Mouse (Mus musculus) lung, embryonic 14.5 days (tissue): ENCODE measurements around the gene Smarca4. TPM values are rescaled to one million over a fixed set of nuclear protein-coding genes. Genes with fewer than 3 reads are reported as not detected.

Source experiments
- ATAC-seq: fragments of 200-750 bp; cut with Nextera tagmentation; 2 replicates; pipeline ENCODE4 v1.8.0; 2017; ENCODE audit warnings: mild to moderate bottlenecking, moderate TSS enrichment, moderate library complexity; ENCODE audit not compliant: insufficient read depth
- DNase-seq: peaks from one replicate; pipeline ENCODE4 v3.0.0-alpha.2; 2015
- H3K27ac ChIP-seq: fragments of 300-500 bp; sonication (generic); 2 replicates; pipeline ENCODE4 v1.5.1; 2014; ENCODE audit warnings: low read depth, mild to moderate bottlenecking, moderate library complexity
- H3K27me3 ChIP-seq: fragments of 300-500 bp; sonication (generic); 2 replicates; pipeline ENCODE4 v1.6.1; 2014; ENCODE audit warnings: low read length, control low read depth; ENCODE audit not compliant: insufficient read depth
- H3K36me3 ChIP-seq: fragments of 300-500 bp; sonication (generic); 2 replicates; pipeline ENCODE4 v1.6.1; 2014; ENCODE audit warnings: control low read depth; ENCODE audit not compliant: insufficient read depth
- H3K4me1 ChIP-seq: fragments of 300-500 bp; sonication (generic); 2 replicates; pipeline ENCODE4 v1.6.1; 2014; ENCODE audit warnings: antibody characterized with exemption, control low read depth; ENCODE audit not compliant: insufficient read depth
- H3K4me2 ChIP-seq: fragments of 300-500 bp; sonication (generic); 2 replicates; pipeline ENCODE4 v1.6.1; 2014; ENCODE audit warnings: mild to moderate bottlenecking
- H3K4me3 ChIP-seq: fragments of 300-500 bp; sonication (generic); 2 replicates; pipeline ENCODE4 v1.5.1; 2014; ENCODE audit warnings: low read depth, low read length
- H3K9ac ChIP-seq: fragments of 300-500 bp; sonication (generic); 2 replicates; pipeline ENCODE4 v1.6.1; 2014
- H3K9me3 ChIP-seq: fragments of 300-500 bp; sonication (generic); 2 replicates; pipeline ENCODE4 v1.6.1; 2016; ENCODE audit warnings: low read depth, low read length, control low read depth
- CTCF ChIP-seq: IDR thresholded peaks from 2 replicates; pipeline ENCODE4 v1.5.1; 2016; ENCODE audit warnings: antibody characterized with exemption, low read depth
- WGBS: fragments of 180-500 bp; shearing (Covaris S2); extraction: QIAGEN DNeasy Blood & Tissue Kit; methylation state at CpG from one replicate; pipeline ENCODE4 v1.1.7; 2014; 5-methylcytosine and 5-hydroxymethylcytosine counted together
- polyA plus RNA-seq: library from polyadenylated mRNA; unstranded; fragments of >200 nt; fragmentation: Nextera tagmentation; extraction: Ambion mirVana; gene quantifications from 2 replicates; pipeline ENCODE4 v1.2.1, GENCODE M21; 2014

The Smarca4 gene
- polyA plus RNA-seq, 1 experiment from 2014 or later: 114 TPM

GRCm38 (mm10) chr9:21578226-21578625 lies 37.7 kb upstream of the Smarca4 start:
- H3K4me2 ChIP-seq: no peak overlapping the region
- no peak for DNase-seq
- H3K36me3 ChIP-seq: peaks cover 95% of the 10 kb centered on the region
- WGBS: 75% methylated on average over 3 of the region's 3 CpGs
- H3K4me1 ChIP-seq: no peaks in the 10 kb centered on the region
- H3K27me3 ChIP-seq: no peaks in the 10 kb centered on the region
- H3K4me3 ChIP-seq: no peak overlapping the region
- no peak for TF ChIP-seq CTCF
- H3K9ac ChIP-seq: no peak overlapping the region
- H3K27ac ChIP-seq: no peak overlapping the region
- ATAC-seq: no peak
- H3K9me3 ChIP-seq: no peaks in the 10 kb centered on the region

GRCm38 (mm10) chr9:21585401-21585800 lies 30.6 kb upstream of the Smarca4 start:
- H3K4me1 ChIP-seq: no peaks in the 10 kb centered on the region
- no peak overlapping the region for H3K4me3 ChIP-seq
- no peak for ATAC-seq
- no peak overlapping the region for H3K4me2 ChIP-seq
- H3K9me3 ChIP-seq: no peaks in the 10 kb centered on the region
- no peak overlapping the region for H3K27ac ChIP-seq
- DNase-seq: no peak
- 79% methylated on average over 1 of the region's 1 CpGs for WGBS
- peaks cover 98% of the 10 kb centered on the region for H3K36me3 ChIP-seq
- H3K27me3 ChIP-seq: no peaks in the 10 kb centered on the region
- TF ChIP-seq CTCF: no peak
- H3K9ac ChIP-seq: no peak overlapping the region

GRCm38 (mm10) chr9:21587678-21588349 lies 28.2 kb upstream of the Smarca4 start:
- Histone ChIP-seq H3K4me1 (no peaks in the 10 kb centered on the region), H3K27ac (no peak overlapping the region), H3K27me3 (no peaks in the 10 kb centered on the region), H3K36me3 (peaks cover 78% of the 10 kb centered on the region), H3K9me3 (no peaks in the 10 kb centered on the region), H3K4me2 (no peak overlapping the region), H3K4me3 (no peak overlapping the region), H3K9ac (no peak overlapping the region)
- ATAC-seq: no peak
- 83% methylated on average over 23 of the region's 23 CpGs for WGBS
- TF ChIP-seq CTCF: no peak
- no peak for DNase-seq

- Histone ChIP-seq H3K9ac (no peak overlapping the region), H3K9me3 (no peaks in the 10 kb centered on the region), H3K4me3 (no peak overlapping the region), H3K4me1 (no peaks in the 10 kb centered on the region), H3K36me3 (peaks cover 72% of the 10 kb centered on the region), H3K4me2 (no peak overlapping the region), H3K27ac (no peak overlapping the region), H3K27me3 (no peaks in the 10 kb centered on the region)
- no peak for TF ChIP-seq CTCF
- WGBS: 81% methylated on average over 8 of the region's 8 CpGs
- ATAC-seq (no peak), DNase-seq (no peak)
These were observed 27.6 kb upstream of the Smarca4 start for GRCm38 (mm10) chr9:21588350-21588749.

GRCm38 (mm10) chr9:21589538-21589937 lies 26.4 kb upstream of the Smarca4 start:
- 86% methylated on average over 5 of the region's 5 CpGs for WGBS
- no peak overlapping the region for H3K4me2 ChIP-seq
- H3K4me3 ChIP-seq: no peak overlapping the region
- TF ChIP-seq CTCF: no peak
- H3K27me3 ChIP-seq: no peaks in the 10 kb centered on the region
- H3K36me3 ChIP-seq: peaks cover 65% of the 10 kb centered on the region
- no peaks in the 10 kb centered on the region for H3K9me3 ChIP-seq
- no peak overlapping the region for H3K9ac ChIP-seq
- H3K27ac ChIP-seq: no peak overlapping the region
- no peaks in the 10 kb centered on the region for H3K4me1 ChIP-seq
- ATAC-seq (no peak), DNase-seq (no peak)

- TF ChIP-seq CTCF: no peak
- no peak for ATAC-seq
- H3K27ac ChIP-seq: no peak overlapping the region
- no peaks in the 10 kb centered on the region for H3K4me1 ChIP-seq
- H3K27me3 ChIP-seq: no peaks in the 10 kb centered on the region
- H3K4me3 ChIP-seq: no peak overlapping the region
- peaks cover 63% of the 10 kb centered on the region for H3K36me3 ChIP-seq
- DNase-seq: no peak
- H3K9ac ChIP-seq: no peak overlapping the region
- peak overlapping the region; percentile 91 for H3K4me2 ChIP-seq
- H3K9me3 ChIP-seq: no peaks in the 10 kb centered on the region
- WGBS: 81% methylated on average over 6 of the region's 6 CpGs
These were observed 24.7 kb upstream of the Smarca4 start for GRCm38 (mm10) chr9:21591127-21591830.

- Histone ChIP-seq H3K27ac (no peak overlapping the region), H3K9me3 (no peaks in the 10 kb centered on the region), H3K27me3 (no peaks in the 10 kb centered on the region), H3K4me1 (no peaks in the 10 kb centered on the region), H3K36me3 (peaks cover 56% of the 10 kb centered on the region), H3K4me3 (peak overlapping the region; percentile 96), H3K4me2 (peak overlapping the region; percentile 91), H3K9ac (peak overlapping the region; percentile 86)
- ATAC-seq (peak; percentile 78), DNase-seq (peak; percentile 15)
- no peak for TF ChIP-seq CTCF
- 21% methylated on average over 17 of the region's 17 CpGs for WGBS
These were observed 23.9 kb upstream of the Smarca4 start for GRCm38 (mm10) chr9:21591831-21592702.
